Comparison of ENCODE assay signal across 30 mouse cellular contexts in the genomic region with DNA sequence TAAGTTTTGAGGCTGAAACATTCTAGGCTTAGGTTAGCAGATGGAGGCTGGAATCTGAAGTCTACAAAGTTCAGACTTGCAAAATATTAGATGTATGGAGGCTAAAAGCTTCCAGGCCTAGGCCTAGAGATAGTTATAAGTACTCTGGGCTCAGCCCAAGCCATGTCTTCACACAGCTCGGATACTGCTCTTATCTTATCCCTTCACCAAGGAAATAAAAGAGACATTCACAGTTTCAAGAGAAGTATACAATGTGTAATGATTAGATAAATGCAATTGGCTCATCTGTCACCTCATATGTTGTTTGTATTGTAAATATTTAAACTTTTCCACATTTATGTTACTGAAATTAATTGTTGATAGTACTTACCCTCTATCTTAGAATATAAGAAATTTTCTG.
A peak's percentile ranks its signal among the peaks of the same experiment; 100 is the strongest.
DNase-seq lines count a peak whose midpoint lies in the region; ATAC-seq and TF ChIP-seq lines count a peak whose summit lies in the region.
"Had no signal": no experiment of that assay in that cellular context is flagged by ENCODE, and none has a peak within 500 bp of the region (broad histone marks: within the 10 kb centered on the region; RNA-seq: fewer than 3 reads in every experiment).

No protein-coding gene starts in this region.

- TF ChIP-seq EP300 in liver, postnatal 0 days (IDR thresholded peaks at IDR 0.05; ENCODE audit: low read depth) = no peak
- TF ChIP-seq EP300 in liver, embryonic 14.5 days (IDR thresholded peaks at IDR 0.05; ENCODE audit: low read depth) = no peak
- peak; percentile 91 to 97 for TF ChIP-seq EP300 in MEL (IDR thresholded peaks at IDR 0.05; ENCODE audit: low read depth in 1 of 2, low read length in 2 of 2)

- DNase-seq in liver, postnatal 0 days = no peak
- DNase-seq in liver, embryonic 14.5 days (ENCODE audit: low read depth in 3 of 3, low spot score in 3 of 3) = no peak
- no peak for DNase-seq in liver, embryonic 11.5 days (ENCODE audit: low spot score)
- peak; percentile 76 for DNase-seq in MEL (ENCODE audit: low read depth, low spot score)
- DNase-seq in left cerebral cortex, postnatal 10 days (ENCODE audit: extremely low spot score in 1 of 2, low spot score in 2 of 2) = no peak
- DNase-seq: adrenal gland, adult 2 months; adrenal gland, postnatal 10 days; adrenal gland, postnatal 25 days; B cell, adult 2 months; cerebellum, adult 11 months; cerebellum, adult 18-20 months; cerebellum, adult 8-10 months; cerebellum, adult 9-11 months; cerebellum, postnatal 14 days; cerebellum, postnatal 36 days; embryo, embryonic 11 days had no signal

- no peak for TF ChIP-seq POLR2A in MEL (IDR thresholded peaks at IDR 0.05; ENCODE audit: control insufficient read depth in 1 of 2, insufficient read depth in 1 of 2, low read depth in 1 of 2, low read length in 2 of 2, poor library complexity in 1 of 2)

- no peak overlapping the region for H3K27ac ChIP-seq in liver, embryonic 12.5 days
- H3K27ac ChIP-seq in liver, postnatal 0 days (ENCODE audit: low read depth) = no peak overlapping the region
- H3K27ac ChIP-seq in liver, embryonic 14.5 days = no peak overlapping the region
- no peak overlapping the region for H3K27ac ChIP-seq in liver, embryonic 11.5 days (ENCODE audit: low read depth, low read length)
- peak overlapping the region; percentile 40 for H3K27ac ChIP-seq in MEL (ENCODE audit: control insufficient read depth, low read depth, low read length)
- no peak overlapping the region for H3K27ac ChIP-seq in hindbrain, embryonic 13.5 days
- H3K27ac ChIP-seq: embryonic facial prominence, embryonic 13.5 days; embryonic facial prominence, embryonic 15.5 days; forebrain, embryonic 10.5 days; forebrain, embryonic 12.5 days had no signal

- 16% methylated on average over 1 of the region's 1 CpGs for WGBS in liver, embryonic 12.5 days (ENCODE audit: insufficient replicate concordance)
- WGBS in liver, postnatal 0 days (ENCODE audit: insufficient replicate concordance) = 47% methylated on average over 1 of the region's 1 CpGs
- WGBS in liver, embryonic 14.5 days (ENCODE audit: insufficient replicate concordance) = 15% methylated on average over 1 of the region's 1 CpGs
- 27% methylated on average over 1 of the region's 1 CpGs for WGBS in liver, embryonic 11.5 days
- WGBS in hindbrain, embryonic 13.5 days = 75% methylated on average over 1 of the region's 1 CpGs

- H3K79me2 ChIP-seq in MEL (ENCODE audit: control insufficient read depth, insufficient read depth, low read length, poor library complexity) = no peaks in the 10 kb centered on the region

- H3K27me3 ChIP-seq in liver, embryonic 12.5 days (replicated peaks) = no peaks in the 10 kb centered on the region
- no peaks in the 10 kb centered on the region for H3K27me3 ChIP-seq in liver, postnatal 0 days (ENCODE audit: insufficient read depth, low read length)
- H3K27me3 ChIP-seq in liver, embryonic 14.5 days (ENCODE audit: control insufficient read depth, insufficient read depth, low read length) = no peaks in the 10 kb centered on the region
- no peaks in the 10 kb centered on the region for H3K27me3 ChIP-seq in liver, embryonic 11.5 days (replicated peaks; ENCODE audit: control insufficient read depth, insufficient read depth, low read length)
- no peaks in the 10 kb centered on the region for H3K27me3 ChIP-seq in MEL (ENCODE audit: control insufficient read depth in 1 of 2, insufficient read depth in 2 of 2, low read length in 2 of 2)
- H3K27me3 ChIP-seq in hindbrain, embryonic 13.5 days = no peaks in the 10 kb centered on the region
- H3K27me3 ChIP-seq: CH12.LX; embryonic facial prominence, embryonic 13.5 days; embryonic facial prominence, embryonic 15.5 days; forebrain, embryonic 12.5 days had no signal

- no peak overlapping the region for H3K4me3 ChIP-seq in liver, embryonic 12.5 days
- no peak overlapping the region for H3K4me3 ChIP-seq in liver, postnatal 0 days (ENCODE audit: low read depth, low read length)
- H3K4me3 ChIP-seq in liver, embryonic 14.5 days (ENCODE audit: insufficient read depth in 1 of 2, low read depth in 2 of 2, low read length in 2 of 2) = no peak overlapping the region
- H3K4me3 ChIP-seq in liver, embryonic 11.5 days (ENCODE audit: low read depth, low read length) = no peak overlapping the region
- H3K4me3 ChIP-seq in MEL (ENCODE audit: control insufficient read depth in 1 of 2, insufficient read depth in 1 of 2, low read depth in 2 of 2, low read length in 2 of 2) = no peak overlapping the region
- H3K4me3 ChIP-seq in hindbrain, embryonic 13.5 days = no peak overlapping the region
- H3K4me3 ChIP-seq: embryonic facial prominence, embryonic 13.5 days; embryonic facial prominence, embryonic 15.5 days; erythroblast, embryonic 14.5 days; forebrain, embryonic 10.5 days; forebrain, embryonic 12.5 days had no signal

- H3K4me2 ChIP-seq in liver, embryonic 12.5 days = no peak overlapping the region
- H3K4me2 ChIP-seq in liver, postnatal 0 days (ENCODE audit: low read depth, low read length) = no peak overlapping the region
- H3K4me2 ChIP-seq in liver, embryonic 14.5 days (ENCODE audit: low read depth) = no peak overlapping the region
- no peak overlapping the region for H3K4me2 ChIP-seq in liver, embryonic 11.5 days
- H3K4me2 ChIP-seq in hindbrain, embryonic 13.5 days = no peak overlapping the region
- H3K4me2 ChIP-seq: embryonic facial prominence, embryonic 13.5 days; embryonic facial prominence, embryonic 15.5 days; forebrain, embryonic 12.5 days had no signal

- H3K9me3 ChIP-seq in liver, embryonic 12.5 days (replicated peaks) = no peaks in the 10 kb centered on the region
- H3K9me3 ChIP-seq in liver, postnatal 0 days (ENCODE audit: low read length) = no peaks in the 10 kb centered on the region
- H3K9me3 ChIP-seq in liver, embryonic 14.5 days (ENCODE audit: control insufficient read depth, low read length) = no peaks in the 10 kb centered on the region
- H3K9me3 ChIP-seq in liver, embryonic 11.5 days (ENCODE audit: control insufficient read depth, low read length) = no peaks in the 10 kb centered on the region
- H3K9me3 ChIP-seq in MEL (replicated peaks; ENCODE audit: insufficient read depth, low read length) = no peaks in the 10 kb centered on the region
- no peaks in the 10 kb centered on the region for H3K9me3 ChIP-seq in hindbrain, embryonic 13.5 days
- H3K9me3 ChIP-seq: embryonic facial prominence, embryonic 13.5 days; embryonic facial prominence, embryonic 15.5 days; forebrain, embryonic 10.5 days; forebrain, embryonic 12.5 days; G1E had no signal

- no peak for TF ChIP-seq RAD21 in MEL (IDR thresholded peaks at IDR 0.05; ENCODE audit: low read depth, low read length)

- no peaks in the 10 kb centered on the region for H3K4me1 ChIP-seq in liver, embryonic 12.5 days
- no peaks in the 10 kb centered on the region for H3K4me1 ChIP-seq in liver, postnatal 0 days (ENCODE audit: insufficient read depth)
- no peaks in the 10 kb centered on the region for H3K4me1 ChIP-seq in liver, embryonic 14.5 days (replicated peaks; ENCODE audit: control insufficient read depth in 2 of 2, insufficient read depth in 2 of 2, low read length in 1 of 2)
- H3K4me1 ChIP-seq in liver, embryonic 11.5 days (replicated peaks; ENCODE audit: control insufficient read depth, insufficient read depth, low read length) = no peaks in the 10 kb centered on the region
- H3K4me1 ChIP-seq in MEL (ENCODE audit: control insufficient read depth in 1 of 2, insufficient read depth in 2 of 2, low read length in 2 of 2) = peaks cover 0 to 4% of the 10 kb centered on the region in 2 experiments; a peak in 3 of 4 replicates
- H3K4me1 ChIP-seq in hindbrain, embryonic 13.5 days (replicated peaks) = no peaks in the 10 kb centered on the region
- H3K4me1 ChIP-seq: embryonic facial prominence, embryonic 13.5 days; embryonic facial prominence, embryonic 15.5 days; forebrain, embryonic 10.5 days; forebrain, embryonic 12.5 days had no signal

- 0 out of 2 replicates have a peak, but pooled peaks have one; percentile 47 for ATAC-seq in liver, embryonic 12.5 days
- ATAC-seq in liver, postnatal 0 days = no peak
- ATAC-seq in liver, embryonic 14.5 days (ENCODE audit: insufficient read depth) = 0 out of 2 replicates have a peak, but pooled peaks have one; percentile 37
- no peak; the same call in 1 of the 2 replicates for ATAC-seq in liver, embryonic 11.5 days (replicated peaks; ENCODE audit: low FRiP score)
- peak; percentile 46; the same call in 1 of the 2 replicates for ATAC-seq in megakaryocyte progenitor cell, adult 5-6 weeks (replicated peaks; ENCODE audit: poor library complexity)
- no peak for ATAC-seq in hindbrain, embryonic 13.5 days (ENCODE audit: low FRiP score)
- ATAC-seq: CD4-positive, CD25-positive, alpha-beta regulatory T cell, adult 4 months; forebrain, embryonic 14.5 days; forebrain, embryonic 16.5 days; Patski had no signal

- no peak for TF ChIP-seq CTCF in liver, postnatal 0 days (IDR thresholded peaks at IDR 0.05; ENCODE audit: low read depth)
- no peak for TF ChIP-seq CTCF in liver, embryonic 14.5 days (IDR thresholded peaks at IDR 0.05; ENCODE audit: low read depth)
- TF ChIP-seq CTCF in MEL (IDR thresholded peaks at IDR 0.05 in 2 of 3, conservative IDR thresholded peaks at IDR 0.05 in 1 of 3; ENCODE audit: control insufficient read depth in 1 of 3, insufficient read depth in 1 of 3, low read depth in 2 of 3, low read length in 3 of 3, poor library complexity in 1 of 3, severe bottlenecking in 1 of 3) = no peak

- intact Hi-C loops in left cerebral cortex, postnatal 10 days (cut with DNase I) = no loop called here

- H3K36me3 ChIP-seq in liver, embryonic 12.5 days = no peaks in the 10 kb centered on the region
- H3K36me3 ChIP-seq in liver, postnatal 0 days (replicated peaks; ENCODE audit: insufficient read depth, low read length) = no peaks in the 10 kb centered on the region
- no peaks in the 10 kb centered on the region for H3K36me3 ChIP-seq in liver, embryonic 14.5 days (replicated peaks; ENCODE audit: control insufficient read depth, insufficient read depth, low read depth)
- no peaks in the 10 kb centered on the region for H3K36me3 ChIP-seq in liver, embryonic 11.5 days (ENCODE audit: control insufficient read depth, insufficient read depth, low read length)
- peaks cover 0 to 7% of the 10 kb centered on the region in 2 experiments; a peak in 2 of 4 replicates for H3K36me3 ChIP-seq in MEL (ENCODE audit: control insufficient read depth in 1 of 2, insufficient read depth in 2 of 2, low read length in 2 of 2)
- H3K36me3 ChIP-seq in hindbrain, embryonic 13.5 days = no peaks in the 10 kb centered on the region
- H3K36me3 ChIP-seq: embryonic facial prominence, embryonic 13.5 days; embryonic facial prominence, embryonic 15.5 days; forebrain, embryonic 10.5 days; forebrain, embryonic 12.5 days; G1E had no signal

- no peak overlapping the region for H3K9ac ChIP-seq in liver, embryonic 12.5 days
- no peak overlapping the region for H3K9ac ChIP-seq in liver, postnatal 0 days (replicated peaks)
- no peak overlapping the region for H3K9ac ChIP-seq in liver, embryonic 14.5 days (replicated peaks)
- no peak overlapping the region for H3K9ac ChIP-seq in liver, embryonic 11.5 days (ENCODE audit: low read depth, low read length)
- no peak overlapping the region for H3K9ac ChIP-seq in MEL (ENCODE audit: control insufficient read depth, low read depth, low read length, poor library complexity, severe bottlenecking)
- H3K9ac ChIP-seq in hindbrain, embryonic 13.5 days = no peak overlapping the region
- H3K9ac ChIP-seq: embryonic facial prominence, embryonic 13.5 days; embryonic facial prominence, embryonic 15.5 days; forebrain, embryonic 12.5 days had no signal

Comparison
In these comparisons a context has a peak if more than half of its experiments do, and no peak if none do; other contexts are left out.
1. ATAC-seq: peak in liver, embryonic 12.5 days (single experiment), liver, embryonic 14.5 days (single experiment) and megakaryocyte progenitor cell, adult 5-6 weeks (single experiment); none in liver, postnatal 0 days (single experiment), liver, embryonic 11.5 days (single experiment) and hindbrain, embryonic 13.5 days (single experiment).